12 mouse cellular contexts compared by ENCODE assay signal in the genomic region with DNA sequence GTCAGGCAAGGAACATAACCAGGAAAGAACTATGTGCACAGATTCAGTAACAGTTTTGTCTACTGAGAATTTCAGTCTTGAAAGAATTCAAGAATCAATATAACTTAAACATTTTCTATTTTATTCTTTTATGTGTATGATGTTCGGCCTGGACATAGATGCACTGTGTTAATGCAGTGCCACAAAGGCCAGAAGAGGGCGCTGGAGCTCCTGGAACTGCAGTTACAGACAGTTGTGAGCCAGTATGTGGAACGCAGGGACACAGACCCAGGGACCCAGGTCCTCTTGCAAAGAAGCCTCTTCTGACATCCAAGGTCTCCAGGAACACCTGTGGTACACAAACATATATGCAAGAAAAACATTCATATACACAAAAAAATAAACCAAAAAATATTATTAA. TPM values are rescaled to one million over a fixed set of nuclear protein-coding genes. Genes with fewer than 3 reads are reported as not detected.
DNase-seq lines count a peak whose midpoint lies in the region; ATAC-seq lines count a peak whose summit lies in the region.
"Had no signal": no experiment of that assay in that cellular context is flagged by ENCODE, and none has a peak within 500 bp of the region (broad histone marks: within the 10 kb centered on the region; RNA-seq: fewer than 3 reads in every experiment).

No protein-coding gene starts in this region.

- H3K9ac ChIP-seq in embryonic facial prominence, embryonic 11.5 days (replicated peaks; ENCODE audit: low read length) = no peak overlapping the region
- H3K9ac ChIP-seq: embryonic facial prominence, embryonic 12.5 days had no signal

- 62% methylated on average over 3 of the region's 3 CpGs for WGBS in embryonic facial prominence, embryonic 11.5 days
- WGBS in embryonic facial prominence, embryonic 10.5 days = 62% methylated on average over 3 of the region's 3 CpGs

- no peaks in the 10 kb centered on the region for H3K27me3 ChIP-seq in embryonic facial prominence, embryonic 11.5 days (ENCODE audit: control insufficient read depth, insufficient read depth, low read length)
- no peaks in the 10 kb centered on the region for H3K27me3 ChIP-seq in embryonic facial prominence, embryonic 10.5 days (replicated peaks; ENCODE audit: low read depth, poor library complexity, severe bottlenecking)
- H3K27me3 ChIP-seq: embryonic facial prominence, embryonic 12.5 days had no signal

- peak; percentile 4 for DNase-seq in embryonic facial prominence, embryonic 11.5 days (ENCODE audit: low spot score)
- no peak for DNase-seq in embryonic facial prominence, embryonic 10.5 days (ENCODE audit: low spot score)
- DNase-seq in right cerebral cortex, postnatal 14 days = peak; percentile 28
- DNase-seq in right cerebral cortex, postnatal 36 days (ENCODE audit: low spot score in 2 of 2) = no peak
- peak; percentile 29 for DNase-seq in embryo, embryonic 10.5 days (ENCODE audit: low spot score)
- DNase-seq in thymus, postnatal 0 days (ENCODE audit: low spot score) = peak; percentile 16
- no peak for DNase-seq in urinary bladder, postnatal 10 days (ENCODE audit: low spot score)
- DNase-seq: heart, postnatal 10 days had no signal

- no peaks in the 10 kb centered on the region for H3K4me1 ChIP-seq in embryonic facial prominence, embryonic 11.5 days (ENCODE audit: control insufficient read depth, insufficient read depth, low read length)
- H3K4me1 ChIP-seq in embryonic facial prominence, embryonic 10.5 days = peaks cover 11% of the 10 kb centered on the region

- H3K4me2 ChIP-seq in embryonic facial prominence, embryonic 11.5 days (ENCODE audit: low read depth, low read length) = no peak overlapping the region
- H3K4me2 ChIP-seq: embryonic facial prominence, embryonic 12.5 days had no signal

- ATAC-seq in embryonic facial prominence, embryonic 11.5 days (replicated peaks; ENCODE audit: insufficient number of reproducible peaks, low FRiP score, low TSS enrichment, low read depth) = no peak
- no peak for ATAC-seq in frontal cortex, adult (ENCODE audit: low TSS enrichment)

- H3K36me3 ChIP-seq in embryonic facial prominence, embryonic 11.5 days (replicated peaks; ENCODE audit: control insufficient read depth, insufficient read depth, low read depth, low read length) = no peaks in the 10 kb centered on the region
- H3K36me3 ChIP-seq in embryonic facial prominence, embryonic 10.5 days (replicated peaks) = peaks cover 5% of the 10 kb centered on the region

- H3K4me3 ChIP-seq in embryonic facial prominence, embryonic 11.5 days (ENCODE audit: low read depth, low read length) = no peak overlapping the region
- no peak overlapping the region for H3K4me3 ChIP-seq in embryonic facial prominence, embryonic 10.5 days
- H3K4me3 ChIP-seq: embryonic facial prominence, embryonic 12.5 days; limb, embryonic 10.5 days; myocyte had no signal

- H3K9me3 ChIP-seq in embryonic facial prominence, embryonic 11.5 days (replicated peaks; ENCODE audit: control insufficient read depth, low read length) = no peaks in the 10 kb centered on the region
- H3K9me3 ChIP-seq in embryonic facial prominence, embryonic 10.5 days = no peaks in the 10 kb centered on the region
- H3K9me3 ChIP-seq: embryonic facial prominence, embryonic 12.5 days; limb, embryonic 10.5 days had no signal

- H3K27ac ChIP-seq in embryonic facial prominence, embryonic 11.5 days (replicated peaks; ENCODE audit: low read depth, low read length) = no peak overlapping the region
- no peak overlapping the region for H3K27ac ChIP-seq in embryonic facial prominence, embryonic 10.5 days (replicated peaks)
- H3K27ac ChIP-seq: embryonic facial prominence, embryonic 12.5 days; limb, embryonic 10.5 days had no signal

RNA-seq across cellular contexts. Expression of a gene that starts 3.0 kb away (rescaled TPM):
- 27.3 and 27.6 TPM in 2 replicates for polyA plus RNA-seq in embryonic facial prominence, embryonic 11.5 days (2014; fragmentation: Nextera tagmentation; extraction: Ambion mirVana)
- 30.7 and 30.9 TPM in 2 replicates for polyA plus RNA-seq in embryonic facial prominence, embryonic 10.5 days (2016; fragmentation: Nextera tagmentation; extraction: Ambion mirVana)
- 30.1 and 30.5 TPM in 2 replicates for polyA plus RNA-seq in thymus, postnatal 0 days (2015; fragmentation: Nextera tagmentation; extraction: Ambion mirVana)

RNA-seq across cellular contexts. Expression of a gene that starts 14.8 kb away (rescaled TPM):
- polyA plus RNA-seq in embryonic facial prominence, embryonic 11.5 days (2014; fragmentation: Nextera tagmentation; extraction: Ambion mirVana) = 29.2 and 31.3 TPM in 2 replicates
- polyA plus RNA-seq in embryonic facial prominence, embryonic 10.5 days (2016; fragmentation: Nextera tagmentation; extraction: Ambion mirVana) = 43.8 and 46.7 TPM in 2 replicates
- polyA plus RNA-seq in thymus, postnatal 0 days (2015; fragmentation: Nextera tagmentation; extraction: Ambion mirVana) = 13.1 and 18.5 TPM in 2 replicates

RNA-seq across cellular contexts. Expression of a gene that starts 20.5 kb away (rescaled TPM):
- 152 and 161 TPM in 2 replicates for polyA plus RNA-seq in embryonic facial prominence, embryonic 11.5 days (2014; fragmentation: Nextera tagmentation; extraction: Ambion mirVana)
- polyA plus RNA-seq in embryonic facial prominence, embryonic 10.5 days (2016; fragmentation: Nextera tagmentation; extraction: Ambion mirVana) = 167 and 175 TPM in 2 replicates
- 74.7 and 79.0 TPM in 2 replicates for polyA plus RNA-seq in thymus, postnatal 0 days (2015; fragmentation: Nextera tagmentation; extraction: Ambion mirVana)

RNA-seq across cellular contexts. Expression of a gene that starts 30.0 kb away (rescaled TPM):
- polyA plus RNA-seq in embryonic facial prominence, embryonic 11.5 days (2014; fragmentation: Nextera tagmentation; extraction: Ambion mirVana) = 412 and 427 TPM in 2 replicates
- polyA plus RNA-seq in embryonic facial prominence, embryonic 10.5 days (2016; fragmentation: Nextera tagmentation; extraction: Ambion mirVana) = 601 and 615 TPM in 2 replicates
- 454 and 470 TPM in 2 replicates for polyA plus RNA-seq in thymus, postnatal 0 days (2015; fragmentation: Nextera tagmentation; extraction: Ambion mirVana)

RNA-seq across cellular contexts. Expression of a gene that starts 32.2 kb away (rescaled TPM):
- polyA plus RNA-seq in embryonic facial prominence, embryonic 11.5 days (2014; fragmentation: Nextera tagmentation; extraction: Ambion mirVana) = 10.8 and 15.5 TPM in 2 replicates
- polyA plus RNA-seq in embryonic facial prominence, embryonic 10.5 days (2016; fragmentation: Nextera tagmentation; extraction: Ambion mirVana) = 13.4 and 16.1 TPM in 2 replicates
- 16.4 and 18.1 TPM in 2 replicates for polyA plus RNA-seq in thymus, postnatal 0 days (2015; fragmentation: Nextera tagmentation; extraction: Ambion mirVana)

Comparison
In these comparisons a context has a peak if more than half of its experiments do, and no peak if none do; other contexts are left out.
1. DNase-seq: peak in embryonic facial prominence, embryonic 11.5 days (single experiment), right cerebral cortex, postnatal 14 days (single experiment), embryo, embryonic 10.5 days (single experiment) and thymus, postnatal 0 days (single experiment); none in embryonic facial prominence, embryonic 10.5 days (single experiment), right cerebral cortex, postnatal 36 days (0 of 2) and urinary bladder, postnatal 10 days (single experiment).